In the genomic region with DNA sequence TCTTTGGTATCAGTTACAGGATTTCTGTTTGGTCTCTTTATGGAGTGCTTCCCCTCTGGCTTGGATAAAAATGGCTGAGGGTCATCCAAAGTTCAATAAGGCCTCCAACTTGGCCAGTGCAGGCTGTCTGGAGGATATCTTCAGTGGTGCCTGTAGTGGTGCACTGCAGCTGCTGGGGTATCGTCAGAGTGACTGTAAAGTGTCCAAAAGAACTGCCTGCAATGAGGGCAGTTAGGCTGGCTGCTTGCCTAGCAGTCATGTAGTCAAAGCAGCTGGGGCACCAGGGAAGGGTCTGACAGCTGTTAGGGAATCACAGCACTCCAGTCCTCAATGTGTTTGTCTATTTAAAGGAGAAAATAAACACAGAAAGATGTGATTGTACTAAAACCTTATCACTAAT, we compare ENCODE assay signal across 8 mouse cellular contexts. TPM values are rescaled to one million over a fixed set of nuclear protein-coding genes. Genes with fewer than 3 reads are reported as not detected.
DNase-seq lines count a peak whose midpoint lies in the region; ATAC-seq lines count a peak whose summit lies in the region.

No protein-coding gene starts in this region.

- DNase-seq in heart, adult 18-20 months, result peak; percentile 51 to 59
- no peak for DNase-seq in heart, postnatal 36 days
- peak; percentile 26 for DNase-seq in retina, postnatal 1 day
- DNase-seq in retina, embryonic 14.5 days (ENCODE audit: low spot score), result no peak
- DNase-seq in heart, postnatal 4 days, result peak; percentile 75
- no peak for DNase-seq in thymus, postnatal 0 days (ENCODE audit: low spot score)
- no peak for DNase-seq in right cerebral cortex, adult 18-20 months

- intact Hi-C loops in heart, postnatal 36 days (cut with DNase I), result no loop called here

- ATAC-seq in activated CD4-positive, CD25-positive, alpha-beta regulatory T cell, adult 4 months, result no peak

RNA-seq across cellular contexts. Expression of gene Klf3, which starts 36.9 kb away (rescaled TPM):
- total RNA-seq in heart, adult 18-20 months (2021), result 10 to 100 TPM; 36.9 to 49.1 TPM
- 10 to 100 TPM; 54.8 to 58.9 TPM for total RNA-seq in heart, postnatal 36 days (2021)
- 10 to 100 TPM; 73.2 to 76.3 TPM for total RNA-seq in heart, postnatal 4 days (2021)
- 81.6 and 112 TPM in 2 replicates for polyA plus RNA-seq in thymus, postnatal 0 days (2015; fragmentation: Nextera tagmentation; extraction: Ambion mirVana)
- polyA plus RNA-seq in activated CD4-positive, CD25-positive, alpha-beta regulatory T cell, adult 4 months (2017; shearing (Covaris generic)), result 10 to 100 TPM; 64.9 to 76.7 TPM

Comparison
In these comparisons a context has a peak if more than half of its experiments do, and no peak if none do; other contexts are left out.
1. DNase-seq: peak in heart, adult 18-20 months (2 of 2), retina, postnatal 1 day (single experiment) and heart, postnatal 4 days (single experiment); none in heart, postnatal 36 days (0 of 2), retina, embryonic 14.5 days (single experiment), thymus, postnatal 0 days (single experiment) and right cerebral cortex, adult 18-20 months (single experiment).